Mouse (Mus musculus) erythroblast, embryonic 14.5 days (primary cell): ENCODE measurements around the gene Nemp1.

ENCODE experiments used
- GATA1 ChIP-seq: IDR thresholded peaks from 2 replicates; pipeline ENCODE4 v1.6.1; 2012; ENCODE audit warnings: low read length, inconsistent platforms, mixed read lengths
- TAL1 ChIP-seq: IDR thresholded peaks from 3 replicates; pipeline ENCODE4 v1.6.1; 2012; ENCODE audit warnings: low read length, inconsistent platforms, mixed read lengths

GRCm38 (mm10) chr10:127679881-127680280, 13.2 kb downstream of the Nemp1 start:
- TF ChIP-seq TAL1 (no peak), GATA1 (no peak)
